Mouse (Mus musculus) limb, embryonic 15.5 days (tissue): ENCODE measurements around the gene Det1. TPM values are rescaled to one million over a fixed set of nuclear protein-coding genes. Genes with fewer than 3 reads are reported as not detected.

Experiments
- ATAC-seq: fragments of 200-750 bp; cut with Nextera tagmentation; 2 replicates; pipeline ENCODE4 v1.8.0; 2017; ENCODE audit warnings: low read depth, moderate TSS enrichment; ENCODE audit not compliant: insufficient number of reproducible peaks, low FRiP score, low TSS enrichment
- H3K27ac ChIP-seq: fragments of 300-500 bp; sonication (generic); 2 replicates; pipeline ENCODE4 v1.5.1; 2015; ENCODE audit warnings: moderate library complexity, mild to moderate bottlenecking, inconsistent platforms
- H3K27me3 ChIP-seq: fragments of 300-500 bp; sonication (generic); 2 replicates; pipeline ENCODE4 v1.6.1; 2015; ENCODE audit warnings: inconsistent platforms
- H3K36me3 ChIP-seq: fragments of 300-500 bp; sonication (generic); 2 replicates; pipeline ENCODE4 v1.6.1; 2015; ENCODE audit warnings: inconsistent platforms
- H3K4me1 ChIP-seq: fragments of 300-500 bp; sonication (generic); 2 replicates; pipeline ENCODE4 v1.6.1; 2015; ENCODE audit warnings: inconsistent platforms
- H3K4me2 ChIP-seq: fragments of 300-500 bp; sonication (generic); 2 replicates; pipeline ENCODE4 v1.6.1; 2015; ENCODE audit warnings: mild to moderate bottlenecking, inconsistent platforms
- H3K4me3 ChIP-seq: fragments of 300-500 bp; sonication (generic); 2 replicates; pipeline ENCODE4 v1.5.1; 2015; ENCODE audit warnings: mild to moderate bottlenecking, inconsistent platforms
- H3K9ac ChIP-seq: fragments of 300-500 bp; sonication (generic); 2 replicates; pipeline ENCODE4 v1.6.1; 2015; ENCODE audit warnings: inconsistent platforms
- H3K9me3 ChIP-seq: fragments of 300-500 bp; sonication (generic); 2 replicates; pipeline ENCODE4 v1.6.1; 2016; ENCODE audit warnings: inconsistent platforms
- WGBS: fragments of 180-500 bp; shearing (Covaris S2); methylation state at CpG from one replicate; pipeline ENCODE4 v1.1.7; 2015; 5-methylcytosine and 5-hydroxymethylcytosine counted together
- polyA plus RNA-seq: library from polyadenylated mRNA; unstranded; fragments of >200 nt; fragmentation: Nextera tagmentation; extraction: Ambion mirVana; gene quantifications from 2 replicates; pipeline ENCODE4 v1.2.1, GENCODE M21; 2015

Gene Det1
- polyA plus RNA-seq, 1 experiment from 2014 or later = 17.2 TPM

GRCm38 (mm10) chr7:78841601-78842000 is 5.5 kb downstream of the Det1 start:
- 77% methylated on average over 5 of the region's 5 CpGs for WGBS
- Histone ChIP-seq H3K27me3 (no peaks in the 10 kb centered on the region), H3K4me1 (peaks cover 5% of the 10 kb centered on the region; the same call in 1 of the 2 replicates), H3K27ac (no peak overlapping the region), H3K9ac (no peak overlapping the region), H3K4me2 (no peak overlapping the region), H3K4me3 (no peak overlapping the region), H3K36me3 (peaks cover 63% of the 10 kb centered on the region), H3K9me3 (no peaks in the 10 kb centered on the region)
- no peak for ATAC-seq

GRCm38 (mm10) chr7:78837250-78837649 is 9.8 kb downstream of the Det1 start:
- no peak overlapping the region for H3K9ac ChIP-seq
- no peak overlapping the region for H3K4me3 ChIP-seq
- no peak overlapping the region for H3K27ac ChIP-seq
- H3K9me3 ChIP-seq = no peaks in the 10 kb centered on the region
- no peaks in the 10 kb centered on the region for H3K4me1 ChIP-seq
- no peak for ATAC-seq
- WGBS = 68% methylated on average over 4 of the region's 4 CpGs
- peaks cover 62% of the 10 kb centered on the region for H3K36me3 ChIP-seq
- no peak overlapping the region for H3K4me2 ChIP-seq
- H3K27me3 ChIP-seq = no peaks in the 10 kb centered on the region

GRCm38 (mm10) chr7:78835656-78836055 is 11.4 kb downstream of the Det1 start:
- H3K9me3 ChIP-seq = no peaks in the 10 kb centered on the region
- WGBS = 77% methylated on average over 4 of the region's 4 CpGs
- H3K9ac ChIP-seq = no peak overlapping the region
- H3K4me1 ChIP-seq = no peaks in the 10 kb centered on the region
- no peaks in the 10 kb centered on the region for H3K27me3 ChIP-seq
- no peak overlapping the region for H3K4me3 ChIP-seq
- no peak overlapping the region for H3K4me2 ChIP-seq
- H3K36me3 ChIP-seq = peaks cover 49% of the 10 kb centered on the region
- ATAC-seq = no peak
- H3K27ac ChIP-seq = no peak overlapping the region

- Histone ChIP-seq H3K4me1 (no peaks in the 10 kb centered on the region), H3K4me3 (no peak overlapping the region), H3K27ac (no peak overlapping the region), H3K9me3 (no peaks in the 10 kb centered on the region), H3K36me3 (peaks cover 64% of the 10 kb centered on the region), H3K9ac (no peak overlapping the region), H3K27me3 (no peaks in the 10 kb centered on the region), H3K4me2 (no peak overlapping the region)
- ATAC-seq = no peak
- 74% methylated on average over 14 of the region's 14 CpGs for WGBS
These were observed 19.2 kb downstream of the Det1 start for GRCm38 (mm10) chr7:78827749-78828362.

- Histone ChIP-seq H3K36me3 (peaks cover 68% of the 10 kb centered on the region), H3K9ac (no peak overlapping the region), H3K27ac (no peak overlapping the region), H3K4me1 (no peaks in the 10 kb centered on the region), H3K27me3 (no peaks in the 10 kb centered on the region), H3K9me3 (no peaks in the 10 kb centered on the region), H3K4me2 (no peak overlapping the region), H3K4me3 (no peak overlapping the region)
- ATAC-seq = no peak
- whole genome bisulfite sequencing = 29% methylated on average over 9 of the region's 9 CpGs
These were observed 20.2 kb downstream of the Det1 start for GRCm38 (mm10) chr7:78826682-78827385.

- Histone ChIP-seq H3K4me1 (0 out of 2 replicates have a peak, but pooled peaks cover 3% of the 10 kb centered on the region), H3K4me2 (no peak overlapping the region), H3K9ac (no peak overlapping the region), H3K9me3 (no peaks in the 10 kb centered on the region), H3K27ac (no peak overlapping the region; the same call in 1 of the 2 replicates), H3K4me3 (no peak overlapping the region), H3K36me3 (peaks cover 4% of the 10 kb centered on the region; the same call in 1 of the 2 replicates), H3K27me3 (no peaks in the 10 kb centered on the region)
- ATAC-seq = no peak
- 73% methylated on average over 12 of the region's 12 CpGs for WGBS
These were observed 28.7 kb downstream of the Det1 start for GRCm38 (mm10) chr7:78818336-78818735.

GRCm38 (mm10) chr7:78814766-78815165 is 32.3 kb downstream of the Det1 start:
- no peak overlapping the region for H3K9ac ChIP-seq
- no peak overlapping the region for H3K4me3 ChIP-seq
- ATAC-seq = no peak
- no peaks in the 10 kb centered on the region for H3K9me3 ChIP-seq
- H3K4me1 ChIP-seq = 0 out of 2 replicates have a peak, but pooled peaks cover 3% of the 10 kb centered on the region
- H3K27ac ChIP-seq = no peak overlapping the region
- no peak overlapping the region for H3K4me2 ChIP-seq
- H3K27me3 ChIP-seq = no peaks in the 10 kb centered on the region
- no peaks in the 10 kb centered on the region for H3K36me3 ChIP-seq

- Histone ChIP-seq H3K4me3 (no peak overlapping the region), H3K36me3 (no peaks in the 10 kb centered on the region), H3K9me3 (no peaks in the 10 kb centered on the region), H3K27me3 (no peaks in the 10 kb centered on the region), H3K4me2 (no peak overlapping the region), H3K4me1 (0 out of 2 replicates have a peak, but pooled peaks cover 3% of the 10 kb centered on the region), H3K27ac (no peak overlapping the region), H3K9ac (no peak overlapping the region)
- WGBS = 83% methylated on average over 6 of the region's 6 CpGs
- no peak for ATAC-seq
These were observed 33.3 kb downstream of the Det1 start for GRCm38 (mm10) chr7:78813791-78814190.

GRCm38 (mm10) chr7:78807192-78807591 is 39.9 kb downstream of the Det1 start:
- no peak for ATAC-seq
- H3K36me3 ChIP-seq = no peaks in the 10 kb centered on the region
- no peaks in the 10 kb centered on the region for H3K27me3 ChIP-seq
- H3K9me3 ChIP-seq = no peaks in the 10 kb centered on the region
- H3K9ac ChIP-seq = no peak overlapping the region
- 71% methylated on average over 4 of the region's 4 CpGs for WGBS
- H3K4me1 ChIP-seq = no peaks in the 10 kb centered on the region
- H3K4me2 ChIP-seq = no peak overlapping the region
- H3K4me3 ChIP-seq = no peak overlapping the region
- H3K27ac ChIP-seq = no peak overlapping the region

GRCm38 (mm10) chr7:78803841-78804240 is 43.2 kb downstream of the Det1 start:
- H3K9ac ChIP-seq = no peak overlapping the region
- H3K27ac ChIP-seq = no peak overlapping the region
- H3K36me3 ChIP-seq = no peaks in the 10 kb centered on the region
- ATAC-seq = no peak
- no peaks in the 10 kb centered on the region for H3K9me3 ChIP-seq
- no peaks in the 10 kb centered on the region for H3K4me1 ChIP-seq
- H3K27me3 ChIP-seq = no peaks in the 10 kb centered on the region
- no peak overlapping the region for H3K4me2 ChIP-seq
- H3K4me3 ChIP-seq = no peak overlapping the region
- 71% methylated on average over 3 of the region's 3 CpGs for WGBS

GRCm38 (mm10) chr7:78799730-78800496 is 47.1 kb downstream of the Det1 start:
- Histone ChIP-seq H3K4me2 (no peak overlapping the region), H3K4me1 (no peaks in the 10 kb centered on the region), H3K27ac (no peak overlapping the region), H3K9me3 (no peaks in the 10 kb centered on the region), H3K4me3 (no peak overlapping the region), H3K36me3 (no peaks in the 10 kb centered on the region), H3K27me3 (no peaks in the 10 kb centered on the region), H3K9ac (no peak overlapping the region)
- no peak for ATAC-seq
- WGBS = 80% methylated on average over 9 of the region's 9 CpGs

GRCm38 (mm10) chr7:78797843-78798455 is 49.1 kb downstream of the Det1 start:
- 51% methylated on average over 8 of the region's 9 CpGs for WGBS
- peaks cover under 1% of the 10 kb centered on the region for H3K36me3 ChIP-seq

More at GRCm38 (mm10) chr7:78797843-78798455, 49.1 kb downstream of the Det1 start:
- Histone ChIP-seq H3K27me3 (no peaks in the 10 kb centered on the region), H3K9ac (no peak overlapping the region), H3K4me2 (no peak overlapping the region), H3K4me3 (no peak overlapping the region), H3K27ac (no peak overlapping the region), H3K4me1 (peaks cover 9% of the 10 kb centered on the region), H3K9me3 (no peaks in the 10 kb centered on the region)
- ATAC-seq = no peak
